Mouse (Mus musculus): ENCODE measurements around the gene Taar8a.

- TF ChIP-seq GATA1 (IDR thresholded peaks at IDR 0.05; ENCODE audit: borderline replicate concordance, low read length) = no peak
- TF ChIP-seq FLI1 (IDR thresholded peaks at IDR 0.05; ENCODE audit: low read length) = no peak
These were observed 24.3 kb upstream of the Taar8a start for GRCm38 (mm10) chr10:24052039-24052438.

Data from megakaryocyte, embryonic 14.5 days (primary cell).